Mouse (Mus musculus) liver, embryonic 11.5 days (tissue): Measurements from ENCODE around the gene Hmcn1. TPM values are rescaled to one million over a fixed set of nuclear protein-coding genes. Genes with fewer than 3 reads are reported as not detected.
A peak's percentile ranks its signal among the peaks of the same experiment; 100 is the strongest.

ENCODE experiments used
- ATAC-seq: fragments of 200-750 bp; cut with Nextera tagmentation; replicated peaks from 2 replicates; pipeline ENCODE4 v1.8.0; 2017; ENCODE audit warnings: moderate number of reproducible peaks, mild to moderate bottlenecking, moderate TSS enrichment, moderate library complexity; ENCODE audit not compliant: low FRiP score
- DNase-seq: peaks from one replicate; pipeline ENCODE4 v3.0.0-alpha.2; 2017; ENCODE audit warnings: low spot score
- H3K27ac ChIP-seq: fragments of 300-500 bp; sonication (generic); 2 replicates; pipeline ENCODE4 v1.5.1; 2014; ENCODE audit warnings: mild to moderate bottlenecking, low read depth, low read length, control low read depth
- H3K27me3 ChIP-seq: fragments of 300-500 bp; sonication (generic); replicated peaks from 2 replicates; pipeline ENCODE4 v1.6.1; 2014; ENCODE audit warnings: low read length, mixed read lengths; ENCODE audit not compliant: control insufficient read depth, insufficient read depth
- H3K36me3 ChIP-seq: fragments of 300-500 bp; sonication (generic); 2 replicates; pipeline ENCODE4 v1.6.1; 2014; ENCODE audit warnings: mild to moderate bottlenecking, low read length, moderate library complexity, mixed read lengths; ENCODE audit not compliant: control insufficient read depth, insufficient read depth
- H3K4me1 ChIP-seq: fragments of 300-500 bp; sonication (generic); replicated peaks from 2 replicates; pipeline ENCODE4 v1.6.1; 2014; ENCODE audit warnings: low read length, mixed read lengths; ENCODE audit not compliant: control insufficient read depth, insufficient read depth
- H3K4me2 ChIP-seq: fragments of 300-500 bp; sonication (generic); 2 replicates; pipeline ENCODE4 v1.6.1; 2014; ENCODE audit warnings: mild to moderate bottlenecking, control low read depth, moderate library complexity
- H3K4me3 ChIP-seq: fragments of 300-500 bp; sonication (generic); 2 replicates; pipeline ENCODE4 v1.5.1; 2014; ENCODE audit warnings: low read depth, low read length, control low read depth
- H3K9ac ChIP-seq: fragments of 300-500 bp; sonication (generic); 2 replicates; pipeline ENCODE4 v1.6.1; 2014; ENCODE audit warnings: low read depth, low read length, control low read depth
- H3K9me3 ChIP-seq: fragments of 300-500 bp; sonication (generic); 2 replicates; pipeline ENCODE4 v1.6.1; 2016; ENCODE audit warnings: low read length, inconsistent platforms, mixed read lengths; ENCODE audit not compliant: control insufficient read depth
- WGBS: fragments of 180-500 bp; shearing (Covaris S2); extraction: QIAGEN DNeasy Blood & Tissue Kit; methylation state at CpG from one replicate; pipeline ENCODE4 v1.1.7; 2014; 5-methylcytosine and 5-hydroxymethylcytosine counted together
- polyA plus RNA-seq: library from polyadenylated mRNA; unstranded; fragments of >200 nt; fragmentation: Nextera tagmentation; extraction: Ambion mirVana; gene quantifications from 2 replicates; pipeline ENCODE4 v1.2.1, GENCODE M21; 2014

Hmcn1 gene
- polyA plus RNA-seq, 1 experiment from 2014 or later = 9.9 TPM

DNA sequence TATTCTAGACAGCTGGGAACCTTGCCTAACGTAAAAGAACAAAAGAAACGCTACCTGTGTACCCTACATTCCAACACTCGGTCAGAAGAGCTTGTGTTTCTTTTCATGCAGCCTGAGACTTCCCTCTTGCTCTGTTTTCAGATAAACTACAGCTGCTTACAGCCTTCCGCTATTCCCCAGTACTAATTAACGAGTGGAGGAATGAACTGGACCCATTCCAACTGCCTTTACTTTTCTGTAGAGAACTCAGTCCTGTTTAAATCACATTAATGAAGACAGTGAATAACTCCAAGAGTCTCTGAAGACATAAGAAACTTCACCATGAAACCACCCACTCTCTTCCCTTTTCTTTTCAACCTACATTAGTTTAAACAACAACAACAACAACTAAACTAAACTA lies 10.8 kb upstream of the Hmcn1 start:
- Histone ChIP-seq H3K4me2 (no peak overlapping the region), H3K27ac (no peak overlapping the region), H3K4me1 (no peaks in the 10 kb centered on the region; the same call in 1 of the 2 replicates), H3K36me3 (no peaks in the 10 kb centered on the region), H3K27me3 (no peaks in the 10 kb centered on the region), H3K4me3 (no peak overlapping the region), H3K9me3 (no peaks in the 10 kb centered on the region), H3K9ac (no peak overlapping the region)
- ATAC-seq = no peak
- no peak for DNase-seq
- WGBS = 79% methylated on average over 5 of the region's 5 CpGs

DNA sequence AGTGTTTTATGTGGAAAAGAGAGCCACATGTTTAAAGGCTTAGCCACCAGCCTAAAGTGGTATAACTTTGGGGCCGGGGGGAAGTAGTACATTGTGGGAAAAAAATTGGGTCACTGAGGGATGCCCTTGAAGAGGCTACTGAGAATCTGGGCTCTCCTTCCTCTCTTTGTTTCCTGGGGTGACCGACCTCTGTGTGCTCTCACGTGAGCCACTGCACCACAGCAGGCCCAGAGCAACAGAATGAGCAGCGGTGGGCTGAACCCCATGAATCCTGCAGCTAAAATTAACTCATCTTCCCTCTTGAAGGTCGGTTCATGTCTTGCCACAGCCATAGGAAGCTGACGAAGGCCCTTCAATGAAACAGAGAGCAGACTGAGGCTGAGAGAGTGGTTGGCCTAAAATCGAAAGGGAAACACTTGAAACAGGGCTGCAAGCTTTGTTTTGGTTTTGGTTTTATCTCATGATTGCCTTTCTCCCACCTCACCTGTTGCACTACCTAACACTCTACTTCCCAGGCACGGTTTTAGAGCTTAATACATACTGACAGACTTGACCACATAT lies 8.7 kb upstream of the Hmcn1 start:
- Histone ChIP-seq H3K4me1 (no peaks in the 10 kb centered on the region; the same call in 1 of the 2 replicates), H3K4me2 (no peak overlapping the region), H3K9ac (no peak overlapping the region), H3K36me3 (no peaks in the 10 kb centered on the region), H3K27me3 (no peaks in the 10 kb centered on the region), H3K9me3 (no peaks in the 10 kb centered on the region), H3K4me3 (no peak overlapping the region), H3K27ac (no peak overlapping the region)
- ATAC-seq = no peak
- 49% methylated on average over 8 of the region's 8 CpGs for WGBS
- no peak for DNase-seq

GRCm38 (mm10) chr1:151000714-151001113 lies 7.5 kb upstream of the Hmcn1 start:
- H3K4me3 ChIP-seq = no peak overlapping the region

GRCm38 (mm10) chr1:150994612-150995011 lies 1.4 kb upstream of the Hmcn1 start:
- WGBS = 62% methylated on average over 2 of the region's 2 CpGs
- H3K9me3 ChIP-seq = no peaks in the 10 kb centered on the region
- no peak overlapping the region for H3K27ac ChIP-seq
- H3K4me3 ChIP-seq = no peak overlapping the region
- no peak overlapping the region for H3K4me2 ChIP-seq
- H3K36me3 ChIP-seq = no peaks in the 10 kb centered on the region
- ATAC-seq = no peak
- DNase-seq = no peak
- no peak overlapping the region for H3K9ac ChIP-seq
- peaks cover 5% of the 10 kb centered on the region; the same call in 1 of the 2 replicates for H3K27me3 ChIP-seq
- H3K4me1 ChIP-seq = no peaks in the 10 kb centered on the region

More at GRCm38 (mm10) chr1:151000714-151001113, 7.5 kb upstream of the Hmcn1 start:
- DNase-seq (no peak), ATAC-seq (no peak)
- H3K27ac ChIP-seq = no peak overlapping the region
- H3K9me3 ChIP-seq = no peaks in the 10 kb centered on the region
- H3K9ac ChIP-seq = no peak overlapping the region
- no peak overlapping the region; the same call in 1 of the 2 replicates for H3K4me2 ChIP-seq
- no peaks in the 10 kb centered on the region for H3K27me3 ChIP-seq
- H3K36me3 ChIP-seq = no peaks in the 10 kb centered on the region
- no peaks in the 10 kb centered on the region; the same call in 1 of the 2 replicates for H3K4me1 ChIP-seq
- WGBS = 61% methylated on average over 13 of the region's 13 CpGs

DNA sequence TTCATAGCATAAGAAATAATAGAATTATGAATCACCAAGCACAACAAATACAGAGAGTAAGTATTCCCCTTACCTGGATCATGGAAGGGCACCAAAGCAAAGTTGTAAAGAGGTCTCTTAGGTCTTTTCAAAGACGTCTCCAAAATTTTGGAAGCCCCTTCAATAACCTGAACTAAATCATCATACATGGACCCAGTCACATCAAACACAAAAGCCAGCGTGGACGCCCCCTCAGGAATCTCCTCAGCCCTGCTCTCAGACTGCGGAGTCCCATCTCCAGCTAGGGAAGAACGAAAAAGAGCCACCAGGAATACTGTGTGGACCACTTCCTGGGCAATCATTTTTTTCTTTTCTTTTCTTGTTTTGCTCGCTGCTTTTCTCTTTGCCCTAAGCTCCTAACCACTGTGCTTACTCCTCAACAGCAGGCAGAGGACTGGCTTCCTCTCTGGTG lies 499 bp downstream of the Hmcn1 start:
- ATAC-seq = no peak
- H3K4me3 ChIP-seq = peak overlapping the region; percentile 58
- H3K9ac ChIP-seq = peak overlapping the region; percentile 64
- peak overlapping the region; percentile 50 for H3K27ac ChIP-seq
- H3K27me3 ChIP-seq = peaks cover 5% of the 10 kb centered on the region; the same call in 1 of the 2 replicates
- H3K36me3 ChIP-seq = no peaks in the 10 kb centered on the region
- no peak for DNase-seq
- peak overlapping the region; percentile 85 for H3K4me2 ChIP-seq
- no peaks in the 10 kb centered on the region for H3K9me3 ChIP-seq
- 2% methylated on average over 6 of the region's 6 CpGs for WGBS
- H3K4me1 ChIP-seq = no peaks in the 10 kb centered on the region

- H3K4me1 ChIP-seq = no peaks in the 10 kb centered on the region
- no peaks in the 10 kb centered on the region for H3K9me3 ChIP-seq
- ATAC-seq (no peak), DNase-seq (no peak)
- peak overlapping the region; percentile 85 for H3K4me2 ChIP-seq
- H3K4me3 ChIP-seq = peak overlapping the region; percentile 58
- peak overlapping the region; percentile 44 for H3K9ac ChIP-seq
- H3K27me3 ChIP-seq = peaks cover 5% of the 10 kb centered on the region; the same call in 1 of the 2 replicates
- 13% methylated on average over 10 of the region's 10 CpGs for WGBS
- no peak overlapping the region for H3K27ac ChIP-seq
- H3K36me3 ChIP-seq = no peaks in the 10 kb centered on the region
Measured at GRCm38 (mm10) chr1:150991745-150992554, 1.3 kb downstream of the Hmcn1 start.

DNA sequence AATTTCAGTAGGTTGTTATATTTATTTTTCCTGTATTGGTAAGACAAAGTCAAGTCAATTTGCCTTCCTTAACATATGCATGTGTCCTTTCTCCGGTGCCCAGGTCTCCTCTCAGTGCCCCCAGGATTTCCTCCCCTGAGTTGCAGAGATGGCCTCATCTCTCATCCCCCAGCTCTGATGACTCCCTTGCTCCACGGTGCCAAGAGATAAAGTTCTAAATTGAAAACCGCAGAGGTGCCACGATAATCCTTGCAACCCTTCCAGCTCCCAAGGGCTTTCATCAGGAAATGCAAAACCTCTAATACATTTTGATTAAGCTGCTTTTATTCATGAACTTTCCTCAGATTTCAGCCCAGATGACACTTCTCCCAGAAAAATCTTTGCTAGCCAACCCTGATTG lies 8.3 kb downstream of the Hmcn1 start:
- ATAC-seq (no peak), DNase-seq (no peak)
- no peak overlapping the region for H3K27ac ChIP-seq
- no peak overlapping the region for H3K9ac ChIP-seq
- H3K27me3 ChIP-seq = no peaks in the 10 kb centered on the region
- H3K4me2 ChIP-seq = no peak overlapping the region
- H3K4me3 ChIP-seq = no peak overlapping the region
- 50% methylated on average over 4 of the region's 4 CpGs for WGBS
- no peaks in the 10 kb centered on the region; the same call in 1 of the 2 replicates for H3K4me1 ChIP-seq
- no peaks in the 10 kb centered on the region for H3K9me3 ChIP-seq
- H3K36me3 ChIP-seq = no peaks in the 10 kb centered on the region

- no peak for ATAC-seq
- no peaks in the 10 kb centered on the region for H3K9me3 ChIP-seq
- H3K4me3 ChIP-seq = no peak overlapping the region
- no peak overlapping the region for H3K27ac ChIP-seq
- no peaks in the 10 kb centered on the region for H3K36me3 ChIP-seq
- no peak for DNase-seq
- H3K27me3 ChIP-seq = no peaks in the 10 kb centered on the region
- no peaks in the 10 kb centered on the region; the same call in 1 of the 2 replicates for H3K4me1 ChIP-seq
- H3K9ac ChIP-seq = no peak overlapping the region
- WGBS = 68% methylated on average over 6 of the region's 6 CpGs
- H3K4me2 ChIP-seq = no peak overlapping the region
Measured at GRCm38 (mm10) chr1:150984092-150984503, 9.1 kb downstream of the Hmcn1 start.
